ENCODE assay signal across 9 mouse cellular contexts in the genomic region with DNA sequence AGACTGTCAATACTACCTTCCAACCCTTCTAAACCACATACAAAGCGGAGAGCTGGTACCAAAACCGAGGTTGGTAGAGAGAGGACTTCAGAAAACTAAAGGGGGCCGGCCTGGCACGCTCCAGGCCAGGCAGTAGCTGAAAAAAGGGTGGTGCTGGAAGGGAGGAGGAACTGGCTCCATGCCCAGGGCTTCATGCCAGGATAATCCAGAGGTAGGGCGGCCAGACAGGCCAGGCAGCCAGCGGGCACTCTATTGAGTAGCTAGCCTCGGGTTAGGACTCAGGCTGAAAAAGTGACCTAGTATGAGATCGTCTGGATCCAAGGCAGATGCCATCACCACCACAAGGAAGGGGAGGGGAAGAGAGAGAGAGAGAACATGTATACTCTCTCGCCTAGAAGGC. TPM values are rescaled to one million over a fixed set of nuclear protein-coding genes. Genes with fewer than 3 reads are reported as not detected.
DNase-seq lines count a peak whose midpoint lies in the region; ATAC-seq and TF ChIP-seq lines count a peak whose summit lies in the region.
"Had no signal": no experiment of that assay in that cellular context is flagged by ENCODE, and none has a peak within 500 bp of the region (broad histone marks: within the 10 kb centered on the region; RNA-seq: fewer than 3 reads in every experiment).

No protein-coding gene starts in this region.

- H3K9ac ChIP-seq in hindbrain, embryonic 16.5 days (ENCODE audit: low read depth, low read length) = 0 out of 2 replicates have a peak overlapping the region, but pooled peaks have one; percentile 9
- H3K9ac ChIP-seq in neural tube, embryonic 12.5 days = peak overlapping the region; percentile 18; the same call in 1 of the 2 replicates

- H3K4me2 ChIP-seq in hindbrain, embryonic 16.5 days (ENCODE audit: low read length) = peak overlapping the region; percentile 1; the same call in 1 of the 2 replicates
- no peak overlapping the region for H3K4me2 ChIP-seq in neural tube, embryonic 12.5 days (replicated peaks)

- peak; percentile 57 for DNase-seq in 3T3-L1 (ENCODE audit: low read depth, low spot score)
- peak; percentile 66 to 85 for DNase-seq in adrenal gland, adult (ENCODE audit: inconsistent age in 2 of 2, low spot score in 1 of 2)
- peak; percentile 73 for DNase-seq in gastrocnemius, adult 2 months
- DNase-seq in liver = peak; percentile 27
- DNase-seq in layer of hippocampus, adult 2 months (ENCODE audit: low spot score in 2 of 2) = no peak
- no peak for DNase-seq in cerebellum, adult 11-12 months

- peak; percentile 73; the same call in 1 of the 2 replicates for ATAC-seq in hindbrain, embryonic 16.5 days
- ATAC-seq in neural tube, embryonic 12.5 days (ENCODE audit: low FRiP score, low read depth) = 0 out of 2 replicates have a peak, but pooled peaks have one; percentile 7

- no peaks in the 10 kb centered on the region for H3K36me3 ChIP-seq in hindbrain, embryonic 16.5 days (ENCODE audit: control insufficient read depth, insufficient read depth, low read length)
- no peaks in the 10 kb centered on the region for H3K36me3 ChIP-seq in neural tube, embryonic 12.5 days

- no peaks in the 10 kb centered on the region for H3K9me3 ChIP-seq in hindbrain, embryonic 16.5 days (ENCODE audit: control insufficient read depth, low read length)
- no peaks in the 10 kb centered on the region for H3K9me3 ChIP-seq in neural tube, embryonic 12.5 days

- WGBS in hindbrain, embryonic 16.5 days = 31% methylated on average over 9 of the region's 9 CpGs
- 68% methylated on average over 9 of the region's 9 CpGs for WGBS in neural tube, embryonic 12.5 days

- peaks cover 21% of the 10 kb centered on the region for H3K4me1 ChIP-seq in hindbrain, embryonic 16.5 days (ENCODE audit: control insufficient read depth, insufficient read depth, low read depth, low read length)
- H3K4me1 ChIP-seq in neural tube, embryonic 12.5 days = peaks cover 57% of the 10 kb centered on the region

- H3K27ac ChIP-seq in gastrocnemius, adult 2 months = no peak overlapping the region
- H3K27ac ChIP-seq in hindbrain, embryonic 16.5 days (ENCODE audit: low read depth, low read length) = peak overlapping the region; percentile 35; the same call in 1 of the 2 replicates
- no peak overlapping the region for H3K27ac ChIP-seq in neural tube, embryonic 12.5 days
- no peak overlapping the region for H3K27ac ChIP-seq in layer of hippocampus, adult 2 months

- intact Hi-C loops in gastrocnemius, adult 2 months (cut with DNase I) = no loop called here

- no peaks in the 10 kb centered on the region for H3K27me3 ChIP-seq in hindbrain, embryonic 16.5 days (replicated peaks; ENCODE audit: control insufficient read depth, insufficient read depth, low read length)
- H3K27me3 ChIP-seq in neural tube, embryonic 12.5 days (replicated peaks) = no peaks in the 10 kb centered on the region

- no peak overlapping the region for H3K4me3 ChIP-seq in gastrocnemius, adult 2 months
- H3K4me3 ChIP-seq in hindbrain, embryonic 16.5 days (ENCODE audit: low read length) = no peak overlapping the region
- H3K4me3 ChIP-seq in neural tube, embryonic 12.5 days = no peak overlapping the region
- no peak overlapping the region for H3K4me3 ChIP-seq in layer of hippocampus, adult 2 months

- no peak for TF ChIP-seq CTCF in gastrocnemius, adult 2 months (IDR thresholded peaks at IDR 0.05)
- TF ChIP-seq CTCF in layer of hippocampus, adult 2 months (conservative IDR thresholded peaks at IDR 0.05) = no peak

RNA-seq across cellular contexts. Expression of gene Igf2bp1, which starts 17.2 kb away (rescaled TPM):
- total RNA-seq in gastrocnemius, adult 2 months (2021) = not detected
- 6.1 and 11.3 TPM in 2 replicates for polyA plus RNA-seq in hindbrain, embryonic 16.5 days (2015; fragmentation: Nextera tagmentation; extraction: Ambion mirVana)
- 57.1 and 73.7 TPM in 2 replicates for polyA plus RNA-seq in neural tube, embryonic 12.5 days (2016; fragmentation: Nextera tagmentation; extraction: Ambion mirVana)
- total RNA-seq in layer of hippocampus, adult 2 months (2021) = not detected

RNA-seq across cellular contexts. Expression of gene Gip, which starts 35.8 kb away (rescaled TPM):
- not detected for total RNA-seq in gastrocnemius, adult 2 months (2021)
- polyA plus RNA-seq in hindbrain, embryonic 16.5 days (2015; fragmentation: Nextera tagmentation; extraction: Ambion mirVana) = not detected in 2 replicates
- polyA plus RNA-seq in neural tube, embryonic 12.5 days (2016; fragmentation: Nextera tagmentation; extraction: Ambion mirVana) = not detected in 2 replicates
- total RNA-seq in layer of hippocampus, adult 2 months (2021) = not detected
- total RNA-seq: layer of hippocampus, postnatal 14 days had no signal

RNA-seq across cellular contexts. Expression of gene Snf8, which starts 46.2 kb away (rescaled TPM):
- total RNA-seq in gastrocnemius, adult 2 months (2021) = 10 to 100 TPM; 31.6 to 34.6 TPM
- 120 and 132 TPM in 2 replicates for polyA plus RNA-seq in hindbrain, embryonic 16.5 days (2015; fragmentation: Nextera tagmentation; extraction: Ambion mirVana)
- polyA plus RNA-seq in neural tube, embryonic 12.5 days (2016; fragmentation: Nextera tagmentation; extraction: Ambion mirVana) = 130 and 134 TPM in 2 replicates
- total RNA-seq in layer of hippocampus, adult 2 months (2021) = 10 to 100 TPM; 92.8 to 96.8 TPM

Comparison
In these comparisons a context has a peak if more than half of its experiments do, and no peak if none do; other contexts are left out.
1. DNase-seq: peak in 3T3-L1 (single experiment), adrenal gland, adult (2 of 2), gastrocnemius, adult 2 months (single experiment) and liver (single experiment); none in layer of hippocampus, adult 2 months (0 of 2) and cerebellum, adult 11-12 months (single experiment).